Mouse (Mus musculus) megakaryocyte, embryonic 14.5 days (primary cell): Measurements from ENCODE around the gene Gm20388. TPM values are rescaled to one million over a fixed set of nuclear protein-coding genes. Genes with fewer than 3 reads are reported as not detected.

Experiments used
- H3K27me3 ChIP-seq: replicated peaks from 2 replicates; pipeline ENCODE3; 2012; ENCODE audit warnings: inconsistent platforms
- H3K36me3 ChIP-seq: replicated peaks from 2 replicates; pipeline ENCODE3; 2012; ENCODE audit warnings: low read length, inconsistent platforms, mixed read lengths
- H3K4me1 ChIP-seq: 2 replicates; pipeline ENCODE4 v1.6.1; 2012; ENCODE audit warnings: inconsistent platforms
- H3K4me3 ChIP-seq: replicated peaks from 2 replicates; pipeline ENCODE3; 2012; ENCODE audit warnings: moderate library complexity, mild to moderate bottlenecking, inconsistent platforms
- H3K9me3 ChIP-seq: 2 replicates; pipeline ENCODE4 v1.6.1; 2012; ENCODE audit warnings: inconsistent platforms
- FLI1 ChIP-seq: IDR thresholded peaks from 2 replicates; pipeline ENCODE4 v1.6.1; 2012; ENCODE audit warnings: low read length, inconsistent platforms, mixed read lengths
- GATA1 ChIP-seq: IDR thresholded peaks from 3 replicates; pipeline ENCODE4 v1.6.1; 2012; ENCODE audit warnings: mixed read lengths, low read length, inconsistent platforms, borderline replicate concordance
- polyA plus RNA-seq: library from polyadenylated mRNA; stranded (reverse); fragments of >175 nt; gene quantifications from 2 replicates; pipeline ENCODE4 v1.2.3, GENCODE M21; 2012; ENCODE audit warnings: low replicate concordance; ENCODE audit not compliant: insufficient read depth

The Gm20388 gene
- polyA plus RNA-seq, 1 experiment = 111 TPM

GRCm38 (mm10) chr8:121156990-121157491 lies 1246.4 kb downstream of the Gm20388 start:
- Histone ChIP-seq H3K4me1 (peaks cover 62% of the 10 kb centered on the region), H3K27me3 (peaks cover 97% of the 10 kb centered on the region), H3K4me3 (no peak overlapping the region), H3K36me3 (no peaks in the 10 kb centered on the region), H3K9me3 (0 out of 2 replicates have a peak, but pooled peaks cover 3% of the 10 kb centered on the region)
- TF ChIP-seq GATA1 (no peak), FLI1 (no peak)

- TF ChIP-seq FLI1 = no peak
- no peak for TF ChIP-seq GATA1
- Histone ChIP-seq H3K27me3 (peaks cover 96% of the 10 kb centered on the region), H3K4me3 (no peak overlapping the region), H3K4me1 (peaks cover 72% of the 10 kb centered on the region), H3K9me3 (0 out of 2 replicates have a peak, but pooled peaks cover 3% of the 10 kb centered on the region), H3K36me3 (no peaks in the 10 kb centered on the region)
These were observed 1248.2 kb downstream of the Gm20388 start for GRCm38 (mm10) chr8:121158812-121159211.

- peaks cover 72% of the 10 kb centered on the region for H3K4me1 ChIP-seq
- H3K36me3 ChIP-seq = no peaks in the 10 kb centered on the region
- TF ChIP-seq FLI1 (no peak), GATA1 (no peak)
- H3K9me3 ChIP-seq = no peaks in the 10 kb centered on the region
- H3K27me3 ChIP-seq = peaks cover 96% of the 10 kb centered on the region
- no peak overlapping the region for H3K4me3 ChIP-seq
These were observed 1250.8 kb downstream of the Gm20388 start for GRCm38 (mm10) chr8:121161437-121161836.

DNA sequence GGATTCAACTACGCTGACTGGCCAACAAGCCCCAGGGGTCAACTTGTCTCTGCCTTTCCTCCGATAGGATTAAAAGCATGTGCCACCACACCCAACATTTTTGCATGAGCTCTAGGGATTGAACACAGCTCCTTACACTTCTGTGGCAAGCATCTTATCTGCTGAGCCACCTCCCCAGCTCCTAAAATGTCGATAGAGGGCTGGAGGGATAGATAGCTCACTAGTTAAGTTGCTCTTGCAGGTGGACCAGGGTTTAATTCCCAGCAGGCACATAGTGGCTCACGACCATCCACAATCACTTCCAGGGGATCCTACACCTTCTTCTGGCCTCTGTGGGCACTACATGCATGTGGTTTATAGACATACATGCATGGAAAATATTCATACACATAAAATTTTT lies 1251.8 kb downstream of the Gm20388 start:
- no peak for TF ChIP-seq GATA1
- no peak for TF ChIP-seq FLI1
- Histone ChIP-seq H3K36me3 (no peaks in the 10 kb centered on the region), H3K27me3 (peaks cover 96% of the 10 kb centered on the region), H3K4me3 (no peak overlapping the region), H3K4me1 (peaks cover 68% of the 10 kb centered on the region), H3K9me3 (no peaks in the 10 kb centered on the region)

DNA sequence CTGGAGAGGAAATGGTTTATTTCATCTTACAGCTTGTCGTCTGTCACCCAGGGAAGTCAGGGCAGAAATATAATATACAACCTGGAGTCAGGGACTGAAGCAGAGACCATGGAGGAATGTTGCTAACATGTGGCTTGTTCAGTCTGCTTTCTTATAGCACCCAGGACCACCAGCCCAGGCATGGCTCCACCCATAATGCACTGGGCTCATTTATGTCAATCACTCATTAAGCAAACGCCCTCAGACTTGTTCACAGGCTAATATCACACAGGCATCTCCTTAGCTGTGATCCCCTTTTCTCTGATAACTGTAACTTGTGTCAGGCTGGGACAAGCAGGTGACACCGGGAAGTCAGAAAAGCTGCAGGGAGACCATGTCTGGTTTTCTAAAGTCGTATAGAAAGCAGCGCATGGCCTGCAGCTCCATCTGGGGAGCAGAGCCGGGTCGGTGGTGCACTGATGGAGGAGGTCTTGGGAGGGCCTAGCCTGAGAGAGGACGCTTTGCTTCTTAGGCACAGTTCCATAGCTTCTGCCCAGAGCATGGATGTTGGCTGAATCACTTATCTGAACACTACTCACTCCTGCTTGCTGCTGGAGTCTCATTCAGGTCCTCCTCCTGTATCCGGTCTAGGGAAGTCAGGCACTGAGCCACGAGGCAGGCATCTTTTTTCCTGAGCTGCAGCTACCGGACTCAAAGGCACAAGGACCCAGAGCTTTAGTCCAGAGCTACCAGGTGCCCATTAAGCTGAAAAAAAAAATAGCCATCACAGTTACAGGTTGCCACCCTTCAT lies 1252.5 kb downstream of the Gm20388 start:
- H3K4me3 ChIP-seq = no peak overlapping the region
- no peaks in the 10 kb centered on the region for H3K9me3 ChIP-seq
- TF ChIP-seq FLI1 = no peak
- no peak for TF ChIP-seq GATA1
- peaks cover 68% of the 10 kb centered on the region for H3K4me1 ChIP-seq
- no peaks in the 10 kb centered on the region for H3K36me3 ChIP-seq
- H3K27me3 ChIP-seq = peaks cover 95% of the 10 kb centered on the region

DNA sequence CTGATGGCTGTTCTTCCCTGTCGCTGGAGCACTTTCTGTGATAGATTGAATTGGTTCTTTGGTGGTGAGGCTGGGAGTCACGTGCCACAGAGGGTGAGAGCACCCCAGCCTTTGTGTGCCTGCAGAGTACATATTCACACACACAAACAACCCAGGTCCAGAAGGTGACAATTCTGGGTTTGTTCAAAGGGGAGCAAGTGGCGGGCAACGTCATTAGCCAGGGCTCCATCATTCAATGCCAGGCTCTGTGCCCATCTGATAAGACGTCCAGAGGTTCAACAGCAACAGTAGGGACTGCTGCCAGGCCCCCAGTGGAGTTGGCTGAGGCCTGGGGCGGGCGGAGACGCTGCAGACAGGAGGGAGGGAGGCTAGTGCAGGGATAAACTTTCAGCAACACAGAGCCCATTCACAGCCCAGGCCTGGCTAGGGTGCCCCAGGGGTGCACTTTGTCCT lies 1253.4 kb downstream of the Gm20388 start:
- Histone ChIP-seq H3K27me3 (peaks cover 92% of the 10 kb centered on the region), H3K9me3 (no peaks in the 10 kb centered on the region), H3K4me3 (no peak overlapping the region), H3K36me3 (no peaks in the 10 kb centered on the region), H3K4me1 (peaks cover 65% of the 10 kb centered on the region)
- no peak for TF ChIP-seq FLI1
- no peak for TF ChIP-seq GATA1

DNA sequence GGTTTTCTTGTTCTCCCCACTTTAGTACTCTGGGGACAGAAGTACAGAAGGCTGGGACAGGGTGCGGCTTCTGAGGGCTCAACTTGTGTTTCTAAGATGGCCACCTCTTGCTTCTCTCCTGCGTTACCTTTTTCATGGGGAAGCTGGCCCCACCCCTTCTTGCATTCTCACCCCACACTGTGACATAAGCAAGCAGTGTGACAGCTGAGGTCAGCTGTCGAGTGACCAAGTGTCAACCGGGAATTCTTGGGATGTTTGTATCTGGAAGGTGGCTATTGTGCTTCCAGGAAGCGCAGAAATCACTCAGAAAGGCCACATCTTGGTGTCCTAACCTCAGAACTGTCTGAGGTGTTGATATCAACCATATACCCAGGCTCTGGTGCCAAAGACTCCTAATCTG lies 1257.4 kb downstream of the Gm20388 start:
- Histone ChIP-seq H3K4me3 (no peak overlapping the region), H3K4me1 (peaks cover 74% of the 10 kb centered on the region), H3K9me3 (no peaks in the 10 kb centered on the region), H3K36me3 (no peaks in the 10 kb centered on the region), H3K27me3 (peaks cover 60% of the 10 kb centered on the region)
- no peak for TF ChIP-seq GATA1
- no peak for TF ChIP-seq FLI1

GRCm38 (mm10) chr8:121170116-121170515 lies 1259.5 kb downstream of the Gm20388 start:
- peak overlapping the region; percentile 76 for H3K4me3 ChIP-seq
- H3K4me1 ChIP-seq = peaks cover 65% of the 10 kb centered on the region
- TF ChIP-seq FLI1 = no peak
- no peak for TF ChIP-seq GATA1
- no peaks in the 10 kb centered on the region for H3K36me3 ChIP-seq
- H3K9me3 ChIP-seq = no peaks in the 10 kb centered on the region
- H3K27me3 ChIP-seq = peaks cover 39% of the 10 kb centered on the region

GRCm38 (mm10) chr8:121170626-121171552 lies 1260.2 kb downstream of the Gm20388 start:
- no peak for TF ChIP-seq GATA1
- TF ChIP-seq FLI1 = no peak
- H3K9me3 ChIP-seq = no peaks in the 10 kb centered on the region
- peak overlapping the region; percentile 76 for H3K4me3 ChIP-seq
- peaks cover 32% of the 10 kb centered on the region for H3K27me3 ChIP-seq
- H3K4me1 ChIP-seq = peaks cover 68% of the 10 kb centered on the region
- no peaks in the 10 kb centered on the region for H3K36me3 ChIP-seq

- peaks cover 18% of the 10 kb centered on the region for H3K27me3 ChIP-seq
- no peaks in the 10 kb centered on the region for H3K9me3 ChIP-seq
- no peaks in the 10 kb centered on the region for H3K36me3 ChIP-seq
- TF ChIP-seq GATA1 = no peak
- TF ChIP-seq FLI1 = no peak
- H3K4me1 ChIP-seq = peaks cover 77% of the 10 kb centered on the region
- no peak overlapping the region for H3K4me3 ChIP-seq
These were observed 1261.9 kb downstream of the Gm20388 start for GRCm38 (mm10) chr8:121172567-121172966.
